Mouse (Mus musculus) lung, adult 2 months (tissue): ENCODE results near the gene Sbno2.

Source experiments
- CTCF ChIP-seq: fragments of 200-500 bp; IDR thresholded peaks from 2 replicates; pipeline ENCODE4 v1.5.1; 2011; ENCODE audit warnings: mild to moderate bottlenecking, low read length, control low read depth; ENCODE audit not compliant: insufficient read depth
- POLR2A ChIP-seq: fragments of 200-500 bp; IDR thresholded peaks from 2 replicates; pipeline ENCODE4 v1.6.1; 2011; ENCODE audit warnings: low read depth, mild to moderate bottlenecking, control low read depth, low read length, borderline replicate concordance; ENCODE audit errors: extremely low read depth

DNA sequence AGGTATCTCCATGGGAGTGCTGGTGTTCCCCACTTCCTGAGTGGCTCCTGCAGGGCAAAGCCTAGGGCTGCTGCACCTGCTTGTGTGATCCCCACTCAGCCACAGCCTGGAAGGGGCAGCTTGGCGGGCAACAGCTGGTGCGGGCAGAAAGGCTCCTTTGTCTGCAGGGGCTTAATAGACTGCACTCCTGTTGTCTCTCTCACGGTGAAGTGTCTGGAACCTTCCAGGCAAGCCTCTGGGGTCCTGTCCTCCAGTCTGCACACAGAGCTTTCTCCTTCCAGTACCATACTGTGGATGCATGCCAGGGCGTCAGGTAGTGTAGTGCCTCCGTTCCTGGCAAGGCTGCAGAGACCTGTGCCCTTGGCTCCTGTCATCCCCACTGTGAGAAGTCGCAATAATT, 13.2 kb upstream of the Sbno2 start:
- no peak for TF ChIP-seq CTCF
- no peak for TF ChIP-seq POLR2A
